Mouse (Mus musculus) liver, postnatal 0 days (tissue): ENCODE measurements around the gene Meis2.

Experiments used
- CTCF ChIP-seq: sonication (generic); IDR thresholded peaks from 2 replicates; pipeline ENCODE4 v1.5.1; 2016; ENCODE audit warnings: antibody characterized with exemption, low read depth
- EP300 ChIP-seq: IDR thresholded peaks from 2 replicates; pipeline ENCODE4 v1.6.1; 2016; ENCODE audit warnings: antibody characterized with exemption, low read depth, mild to moderate bottlenecking

GRCm38 (mm10) chr2:115890030-115890429, 175.6 kb downstream of the Meis2 start:
- TF ChIP-seq CTCF (no peak), EP300 (no peak)
